Mouse (Mus musculus) midbrain, embryonic 13.5 days (tissue): ENCODE data around the gene Zbp1. TPM values are rescaled to one million over a fixed set of nuclear protein-coding genes. Genes with fewer than 3 reads are reported as not detected.

Source experiments
- ATAC-seq: fragments of 200-750 bp; cut with Nextera tagmentation; 2 replicates; pipeline ENCODE4 v1.8.0; 2017; ENCODE audit warnings: mild to moderate bottlenecking, moderate TSS enrichment, moderate library complexity
- H3K27ac ChIP-seq: fragments of 300-500 bp; sonication (generic); 2 replicates; pipeline ENCODE4 v1.5.1; 2015; ENCODE audit warnings: inconsistent platforms, mild to moderate bottlenecking, moderate library complexity
- H3K27me3 ChIP-seq: fragments of 300-500 bp; sonication (generic); 2 replicates; pipeline ENCODE4 v1.6.1; 2015; ENCODE audit warnings: mild to moderate bottlenecking, inconsistent platforms
- H3K36me3 ChIP-seq: fragments of 300-500 bp; sonication (generic); 2 replicates; pipeline ENCODE4 v1.6.1; 2015; ENCODE audit warnings: mild to moderate bottlenecking, inconsistent platforms
- H3K4me1 ChIP-seq: fragments of 300-500 bp; sonication (generic); replicated peaks from 2 replicates; pipeline ENCODE4 v1.6.1; 2015; ENCODE audit warnings: inconsistent platforms
- H3K4me2 ChIP-seq: fragments of 300-500 bp; sonication (generic); replicated peaks from 2 replicates; pipeline ENCODE4 v1.6.1; 2015; ENCODE audit warnings: moderate library complexity, mild to moderate bottlenecking, inconsistent platforms
- H3K4me3 ChIP-seq: fragments of 300-500 bp; sonication (generic); replicated peaks from 2 replicates; pipeline ENCODE4 v1.5.1; 2015; ENCODE audit warnings: mild to moderate bottlenecking, inconsistent platforms
- H3K9ac ChIP-seq: fragments of 300-500 bp; sonication (generic); replicated peaks from 2 replicates; pipeline ENCODE4 v1.6.1; 2015; ENCODE audit warnings: mild to moderate bottlenecking, inconsistent platforms
- H3K9me3 ChIP-seq: fragments of 300-500 bp; sonication (generic); 2 replicates; pipeline ENCODE4 v1.6.1; 2016; ENCODE audit warnings: mild to moderate bottlenecking, inconsistent platforms
- WGBS: fragments of 180-500 bp; shearing (Covaris S2); methylation state at CpG from one replicate; pipeline ENCODE4 v1.1.7; 2015; 5-methylcytosine and 5-hydroxymethylcytosine counted together
- polyA plus RNA-seq: library from polyadenylated mRNA; unstranded; fragments of >200 nt; fragmentation: Nextera tagmentation; extraction: Ambion mirVana; gene quantifications from 2 replicates; pipeline ENCODE4 v1.2.1, GENCODE M21; 2015

Gene Zbp1
- polyA plus RNA-seq, 1 experiment from 2014 or later = 0.50 TPM

- no peak overlapping the region for H3K27ac ChIP-seq
- no peaks in the 10 kb centered on the region for H3K36me3 ChIP-seq
- 95% methylated on average over 14 of the region's 14 CpGs for WGBS
- ATAC-seq = no peak
- no peaks in the 10 kb centered on the region for H3K27me3 ChIP-seq
- no peaks in the 10 kb centered on the region for H3K9me3 ChIP-seq
- no peak overlapping the region for H3K4me2 ChIP-seq
- no peaks in the 10 kb centered on the region for H3K4me1 ChIP-seq
- no peak overlapping the region for H3K9ac ChIP-seq
- H3K4me3 ChIP-seq = no peak overlapping the region
Observed at GRCm38 (mm10) chr2:173205563-173206099, 13.1 kb downstream of the Zbp1 start.

GRCm38 (mm10) chr2:173204671-173205070 is 14.1 kb downstream of the Zbp1 start:
- Histone ChIP-seq H3K9ac (no peak overlapping the region), H3K27ac (no peak overlapping the region), H3K4me1 (no peaks in the 10 kb centered on the region), H3K4me2 (no peak overlapping the region), H3K4me3 (no peak overlapping the region), H3K27me3 (no peaks in the 10 kb centered on the region), H3K36me3 (no peaks in the 10 kb centered on the region), H3K9me3 (no peaks in the 10 kb centered on the region)
- 66% methylated on average over 4 of the region's 4 CpGs for WGBS
- ATAC-seq = no peak

- 86% methylated on average over 3 of the region's 3 CpGs for WGBS
- no peaks in the 10 kb centered on the region for H3K36me3 ChIP-seq
Observed at GRCm38 (mm10) chr2:173203726-173204125, 15.0 kb downstream of the Zbp1 start.

GRCm38 (mm10) chr2:173202924-173203689 is 15.6 kb downstream of the Zbp1 start:
- ATAC-seq = no peak
- Histone ChIP-seq H3K4me3 (no peak overlapping the region), H3K9ac (no peak overlapping the region), H3K9me3 (no peaks in the 10 kb centered on the region), H3K4me2 (no peak overlapping the region), H3K36me3 (no peaks in the 10 kb centered on the region), H3K27ac (no peak overlapping the region), H3K4me1 (no peaks in the 10 kb centered on the region), H3K27me3 (no peaks in the 10 kb centered on the region)
- WGBS = 78% methylated on average over 19 of the region's 19 CpGs

More at GRCm38 (mm10) chr2:173203726-173204125, 15.0 kb downstream of the Zbp1 start:
- ATAC-seq = no peak
- H3K9ac ChIP-seq = no peak overlapping the region
- no peak overlapping the region for H3K4me2 ChIP-seq
- no peaks in the 10 kb centered on the region for H3K27me3 ChIP-seq
- H3K4me1 ChIP-seq = no peaks in the 10 kb centered on the region
- H3K9me3 ChIP-seq = no peaks in the 10 kb centered on the region
- H3K27ac ChIP-seq = no peak overlapping the region
- H3K4me3 ChIP-seq = no peak overlapping the region

- Histone ChIP-seq H3K4me1 (no peaks in the 10 kb centered on the region), H3K9me3 (no peaks in the 10 kb centered on the region), H3K36me3 (no peaks in the 10 kb centered on the region), H3K27ac (no peak overlapping the region), H3K4me3 (no peak overlapping the region), H3K4me2 (no peak overlapping the region), H3K9ac (no peak overlapping the region), H3K27me3 (no peaks in the 10 kb centered on the region)
- 89% methylated on average over 4 of the region's 4 CpGs for WGBS
- no peak for ATAC-seq
Observed at GRCm38 (mm10) chr2:173194796-173195195, 23.9 kb downstream of the Zbp1 start.

- H3K4me2 ChIP-seq = no peak overlapping the region
- no peaks in the 10 kb centered on the region for H3K4me1 ChIP-seq
- no peaks in the 10 kb centered on the region for H3K36me3 ChIP-seq
- H3K27ac ChIP-seq = no peak overlapping the region
- 35% methylated on average over 8 of the region's 8 CpGs for WGBS
- no peak for ATAC-seq
- H3K27me3 ChIP-seq = peaks cover 11% of the 10 kb centered on the region; the same call in 1 of the 2 replicates
- no peaks in the 10 kb centered on the region for H3K9me3 ChIP-seq
- no peak overlapping the region for H3K4me3 ChIP-seq
- no peak overlapping the region for H3K9ac ChIP-seq
Observed at GRCm38 (mm10) chr2:173187182-173187855, 31.4 kb downstream of the Zbp1 start.

- no peak overlapping the region for H3K4me3 ChIP-seq
- peak; percentile 62 for ATAC-seq
- H3K27me3 ChIP-seq = peaks cover 11% of the 10 kb centered on the region; the same call in 1 of the 2 replicates
- H3K4me1 ChIP-seq = no peaks in the 10 kb centered on the region
- no peak overlapping the region for H3K4me2 ChIP-seq
- no peak overlapping the region for H3K9ac ChIP-seq
- H3K9me3 ChIP-seq = no peaks in the 10 kb centered on the region
- 34% methylated on average over 26 of the region's 26 CpGs for WGBS
- no peaks in the 10 kb centered on the region for H3K36me3 ChIP-seq
- no peak overlapping the region for H3K27ac ChIP-seq
Observed at GRCm38 (mm10) chr2:173186047-173186943, 32.4 kb downstream of the Zbp1 start.

GRCm38 (mm10) chr2:173185282-173185681 is 33.4 kb downstream of the Zbp1 start:
- Histone ChIP-seq H3K36me3 (no peaks in the 10 kb centered on the region), H3K9me3 (no peaks in the 10 kb centered on the region), H3K27me3 (peaks cover 11% of the 10 kb centered on the region; the same call in 1 of the 2 replicates), H3K4me1 (no peaks in the 10 kb centered on the region), H3K4me2 (no peak overlapping the region), H3K4me3 (no peak overlapping the region), H3K27ac (no peak overlapping the region), H3K9ac (no peak overlapping the region)
- 71% methylated on average over 6 of the region's 6 CpGs for WGBS
- ATAC-seq = no peak

- H3K4me1 ChIP-seq = no peaks in the 10 kb centered on the region
- peaks cover 11% of the 10 kb centered on the region; the same call in 1 of the 2 replicates for H3K27me3 ChIP-seq
- no peak for ATAC-seq
- H3K4me2 ChIP-seq = no peak overlapping the region
- H3K9me3 ChIP-seq = no peaks in the 10 kb centered on the region
- no peak overlapping the region for H3K9ac ChIP-seq
- H3K27ac ChIP-seq = no peak overlapping the region
- H3K36me3 ChIP-seq = no peaks in the 10 kb centered on the region
- H3K4me3 ChIP-seq = no peak overlapping the region
- 62% methylated on average over 11 of the region's 11 CpGs for WGBS
Observed at GRCm38 (mm10) chr2:173184475-173185080, 34.1 kb downstream of the Zbp1 start.

- Histone ChIP-seq H3K36me3 (no peaks in the 10 kb centered on the region), H3K27ac (no peak overlapping the region), H3K9me3 (no peaks in the 10 kb centered on the region), H3K4me1 (no peaks in the 10 kb centered on the region), H3K4me3 (no peak overlapping the region), H3K4me2 (no peak overlapping the region), H3K9ac (no peak overlapping the region), H3K27me3 (peaks cover 11% of the 10 kb centered on the region; the same call in 1 of the 2 replicates)
- ATAC-seq = peak; percentile 48
- 15% methylated on average over 8 of the region's 8 CpGs for WGBS
Observed at GRCm38 (mm10) chr2:173183836-173184460, 34.8 kb downstream of the Zbp1 start.

GRCm38 (mm10) chr2:173183311-173183710 is 35.4 kb downstream of the Zbp1 start:
- WGBS = 96% methylated on average over 10 of the region's 10 CpGs

More at GRCm38 (mm10) chr2:173183311-173183710, 35.4 kb downstream of the Zbp1 start:
- Histone ChIP-seq H3K9ac (no peak overlapping the region), H3K36me3 (no peaks in the 10 kb centered on the region), H3K4me3 (no peak overlapping the region), H3K4me2 (no peak overlapping the region), H3K4me1 (no peaks in the 10 kb centered on the region), H3K9me3 (no peaks in the 10 kb centered on the region), H3K27me3 (peaks cover 11% of the 10 kb centered on the region; the same call in 1 of the 2 replicates), H3K27ac (no peak overlapping the region)
- no peak for ATAC-seq
